Mouse (Mus musculus) lung, adult 2 months (tissue): ENCODE results near the gene Gm20716.

Source experiments
- CTCF ChIP-seq: fragments of 200-500 bp; IDR thresholded peaks from 2 replicates; pipeline ENCODE4 v1.5.1; 2011; ENCODE audit warnings: mild to moderate bottlenecking, low read length, control low read depth; ENCODE audit not compliant: insufficient read depth
- POLR2A ChIP-seq: fragments of 200-500 bp; IDR thresholded peaks from 2 replicates; pipeline ENCODE4 v1.6.1; 2011; ENCODE audit warnings: low read depth, mild to moderate bottlenecking, control low read depth, low read length, borderline replicate concordance; ENCODE audit errors: extremely low read depth

- TF ChIP-seq POLR2A (no peak), CTCF (no peak)
Observed at GRCm38 (mm10) chr2:168161514-168161971, 68.6 kb downstream of the Gm20716 start.
